Mouse (Mus musculus): ENCODE results near the gene Gm21778.
"Not testable (repeated sequence)": the region's sequence is repeated elsewhere in the genome, so short reads cannot be mapped to it uniquely, and the experiment has no call there.

The Gm21778 gene

GRCm38 (mm10) chrY:5942160-5942559, at the start of gene Gm21778:
Gm21778 (plus strand) TSS chrY:5942460.
- not testable (repeated sequence) for DNase-seq
